Mouse (Mus musculus) neural tube, embryonic 14.5 days (tissue): ENCODE measurements at regions not wholly inside any gene's neighbourhood (a gene's known extent, or its start where the extent isn't known, plus 50 kb on each side); places are given as distances from the start of the nearest gene placed in this dataset.

Experiments
- ATAC-seq: fragments of 200-750 bp; cut with Nextera tagmentation; 2 replicates; pipeline ENCODE4 v1.8.0; 2017; ENCODE audit warnings: low read depth, mild to moderate bottlenecking, moderate TSS enrichment, moderate library complexity
- H3K27ac ChIP-seq: fragments of 300-500 bp; sonication (generic); 2 replicates; pipeline ENCODE4 v1.5.1; 2014; ENCODE audit warnings: low read depth, mild to moderate bottlenecking, control low read depth, low read length, moderate library complexity, mixed read lengths
- H3K27me3 ChIP-seq: fragments of 300-500 bp; sonication (generic); 2 replicates; pipeline ENCODE4 v1.6.1; 2014; ENCODE audit warnings: low read length; ENCODE audit not compliant: control insufficient read depth, insufficient read depth
- H3K36me3 ChIP-seq: fragments of 300-500 bp; sonication (generic); 2 replicates; pipeline ENCODE4 v1.6.1; 2014; ENCODE audit warnings: low read length, mixed read lengths; ENCODE audit not compliant: control insufficient read depth, insufficient read depth
- H3K4me1 ChIP-seq: fragments of 300-500 bp; sonication (generic); 2 replicates; pipeline ENCODE4 v1.6.1; 2014; ENCODE audit warnings: low read length; ENCODE audit not compliant: control insufficient read depth, insufficient read depth
- H3K4me2 ChIP-seq: fragments of 300-500 bp; sonication (generic); 2 replicates; pipeline ENCODE4 v1.6.1; 2014; ENCODE audit warnings: mild to moderate bottlenecking, low read depth, low read length, control low read depth
- H3K4me3 ChIP-seq: fragments of 300-500 bp; sonication (generic); 2 replicates; pipeline ENCODE4 v1.5.1; 2014; ENCODE audit warnings: low read depth, low read length, control low read depth, mixed read lengths
- H3K9ac ChIP-seq: fragments of 300-500 bp; sonication (generic); replicated peaks from 2 replicates; pipeline ENCODE4 v1.6.1; 2014; ENCODE audit warnings: low read depth, mild to moderate bottlenecking, control low read depth, low read length, mixed read lengths
- H3K9me3 ChIP-seq: fragments of 300-500 bp; sonication (generic); 2 replicates; pipeline ENCODE4 v1.6.1; 2016; ENCODE audit warnings: low read length; ENCODE audit not compliant: control insufficient read depth
- WGBS: fragments of 180-500 bp; shearing (Covaris S2); extraction: QIAGEN DNeasy Blood & Tissue Kit; methylation state at CpG from one replicate; pipeline ENCODE4 v1.1.7; 2014; 5-methylcytosine and 5-hydroxymethylcytosine counted together

GRCm38 (mm10) chr10:66819517-66819916 lies 276.4 kb upstream of the Jmjd1c start:
- Histone ChIP-seq H3K27ac (no peak overlapping the region), H3K4me2 (no peak overlapping the region), H3K4me1 (no peaks in the 10 kb centered on the region), H3K36me3 (no peaks in the 10 kb centered on the region), H3K27me3 (no peaks in the 10 kb centered on the region), H3K9me3 (no peaks in the 10 kb centered on the region), H3K4me3 (no peak overlapping the region), H3K9ac (no peak overlapping the region)
- WGBS: 83% methylated on average over 8 of the region's 8 CpGs
- ATAC-seq: no peak

DNA sequence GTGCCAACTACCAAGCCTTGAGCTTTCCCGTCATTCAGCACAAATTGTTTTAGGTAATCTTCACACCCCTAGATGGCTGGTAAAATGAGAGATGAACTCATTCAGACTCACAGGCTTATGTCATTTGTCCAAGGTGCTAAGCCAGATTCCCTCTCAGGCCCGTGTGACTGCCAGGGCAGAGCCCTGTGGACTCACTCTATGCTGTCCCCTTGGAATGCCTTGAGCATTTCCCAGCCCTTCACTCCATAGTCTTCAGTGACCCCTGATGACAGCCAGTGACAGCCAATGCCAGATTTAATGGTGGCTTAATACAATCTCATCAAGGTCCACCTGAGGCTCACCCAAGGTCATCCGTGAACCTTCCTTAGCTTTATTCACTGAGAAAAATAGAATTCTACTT lies 270.2 kb upstream of the Jmjd1c start:
- WGBS: 81% methylated on average over 3 of the region's 3 CpGs
- H3K36me3 ChIP-seq: no peaks in the 10 kb centered on the region
- no peak overlapping the region for H3K4me2 ChIP-seq
- no peaks in the 10 kb centered on the region for H3K4me1 ChIP-seq
- H3K27ac ChIP-seq: no peak overlapping the region
- H3K27me3 ChIP-seq: no peaks in the 10 kb centered on the region
- H3K9ac ChIP-seq: no peak overlapping the region
- no peak overlapping the region for H3K4me3 ChIP-seq
- no peak for ATAC-seq
- no peaks in the 10 kb centered on the region for H3K9me3 ChIP-seq

GRCm38 (mm10) chr10:66826327-66826726 lies 269.6 kb upstream of the Jmjd1c start:
- H3K27ac ChIP-seq: no peak overlapping the region
- no peaks in the 10 kb centered on the region for H3K27me3 ChIP-seq
- H3K9me3 ChIP-seq: no peaks in the 10 kb centered on the region
- H3K36me3 ChIP-seq: no peaks in the 10 kb centered on the region
- 72% methylated on average over 3 of the region's 3 CpGs for WGBS
- no peak overlapping the region for H3K9ac ChIP-seq
- no peak overlapping the region for H3K4me2 ChIP-seq
- H3K4me1 ChIP-seq: no peaks in the 10 kb centered on the region
- no peak for ATAC-seq
- no peak overlapping the region for H3K4me3 ChIP-seq

DNA sequence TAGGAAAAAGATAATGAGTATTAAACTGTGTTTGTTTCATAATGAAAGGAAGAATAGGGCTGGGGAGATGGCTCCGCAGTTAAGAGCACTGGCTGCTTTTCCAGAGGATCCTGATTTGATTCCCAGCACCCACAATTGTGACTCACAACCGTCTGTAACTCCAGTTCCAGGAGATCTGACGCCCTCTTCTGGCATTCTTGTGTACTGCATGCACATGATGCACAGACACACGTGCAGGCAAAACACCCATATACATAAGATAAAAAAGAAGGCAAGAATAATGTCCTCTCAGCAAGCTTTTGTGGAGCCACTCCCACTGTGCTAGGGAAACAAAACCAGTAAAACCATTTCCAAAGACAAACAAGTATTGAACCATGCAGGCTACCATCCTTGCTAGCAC lies 261.0 kb upstream of the Jmjd1c start:
- H3K27ac ChIP-seq: no peak overlapping the region
- no peaks in the 10 kb centered on the region for H3K4me1 ChIP-seq
- no peaks in the 10 kb centered on the region for H3K36me3 ChIP-seq
- no peaks in the 10 kb centered on the region for H3K9me3 ChIP-seq
- H3K4me3 ChIP-seq: no peak overlapping the region
- WGBS: 71% methylated on average over 4 of the region's 4 CpGs
- no peak for ATAC-seq
- H3K27me3 ChIP-seq: no peaks in the 10 kb centered on the region
- H3K9ac ChIP-seq: no peak overlapping the region
- no peak overlapping the region for H3K4me2 ChIP-seq

- Histone ChIP-seq H3K4me3 (no peak overlapping the region), H3K9me3 (no peaks in the 10 kb centered on the region), H3K9ac (no peak overlapping the region), H3K4me2 (no peak overlapping the region), H3K4me1 (no peaks in the 10 kb centered on the region), H3K27me3 (no peaks in the 10 kb centered on the region), H3K27ac (no peak overlapping the region), H3K36me3 (no peaks in the 10 kb centered on the region)
- 52% methylated on average over 9 of the region's 9 CpGs for WGBS
- no peak for ATAC-seq
Observed at GRCm38 (mm10) chr10:66839058-66839457, 256.9 kb upstream of the Jmjd1c start.

DNA sequence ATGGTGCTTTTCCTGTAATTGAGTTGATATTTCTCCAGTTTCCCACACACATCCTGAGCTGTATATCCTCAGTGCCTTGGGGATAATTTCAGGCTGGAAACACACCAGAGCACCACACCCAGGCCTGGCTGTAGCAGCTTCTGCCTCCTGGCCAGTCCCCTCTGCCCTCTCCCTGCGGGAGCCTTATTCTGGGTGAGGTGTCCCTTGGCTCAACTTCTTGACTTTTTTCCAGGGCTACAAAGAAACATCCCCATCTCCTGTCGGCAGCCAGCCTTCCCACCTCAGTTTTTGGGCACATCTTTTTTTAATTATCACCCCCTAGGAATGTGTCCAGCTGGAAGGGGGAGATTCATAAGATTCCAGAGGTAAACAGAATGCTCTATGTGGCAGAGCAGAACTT lies 252.7 kb upstream of the Jmjd1c start:
- WGBS: 80% methylated on average over 2 of the region's 2 CpGs
- H3K36me3 ChIP-seq: no peaks in the 10 kb centered on the region
- H3K4me3 ChIP-seq: no peak overlapping the region
- H3K9ac ChIP-seq: no peak overlapping the region
- no peak for ATAC-seq
- no peaks in the 10 kb centered on the region for H3K4me1 ChIP-seq
- H3K9me3 ChIP-seq: no peaks in the 10 kb centered on the region
- H3K27me3 ChIP-seq: no peaks in the 10 kb centered on the region
- no peak overlapping the region for H3K4me2 ChIP-seq
- no peak overlapping the region for H3K27ac ChIP-seq

- no peak overlapping the region for H3K4me3 ChIP-seq
- H3K27ac ChIP-seq: no peak overlapping the region
- no peaks in the 10 kb centered on the region for H3K36me3 ChIP-seq
- no peak overlapping the region for H3K9ac ChIP-seq
- ATAC-seq: no peak
- WGBS: 90% methylated on average over 5 of the region's 5 CpGs
- no peak overlapping the region for H3K4me2 ChIP-seq
- no peaks in the 10 kb centered on the region for H3K27me3 ChIP-seq
- no peaks in the 10 kb centered on the region for H3K4me1 ChIP-seq
- H3K9me3 ChIP-seq: no peaks in the 10 kb centered on the region
Observed at GRCm38 (mm10) chr10:66848778-66849177, 247.1 kb upstream of the Jmjd1c start.

DNA sequence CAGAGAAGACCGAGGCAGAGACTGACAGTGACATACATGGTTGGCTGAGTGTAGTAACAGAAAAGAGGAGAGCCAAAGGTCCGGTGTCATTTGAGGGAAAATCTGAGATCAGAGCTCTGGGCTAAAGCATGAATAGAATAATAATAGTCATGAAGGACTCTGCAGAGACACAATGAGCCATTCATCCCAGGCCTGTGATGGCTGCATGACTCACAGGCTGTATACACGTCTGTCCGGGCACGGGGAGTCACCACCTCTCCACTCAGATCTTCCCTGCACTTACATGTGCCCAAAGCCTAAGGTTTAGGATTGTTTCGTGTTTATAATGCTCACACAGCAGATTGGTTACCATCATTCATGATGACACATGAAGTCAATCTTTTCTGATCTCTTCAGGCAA lies 246.2 kb upstream of the Jmjd1c start:
- WGBS: 66% methylated on average over 6 of the region's 6 CpGs
- H3K9ac ChIP-seq: no peak overlapping the region
- no peaks in the 10 kb centered on the region for H3K36me3 ChIP-seq
- no peak overlapping the region for H3K27ac ChIP-seq
- H3K4me2 ChIP-seq: no peak overlapping the region
- ATAC-seq: no peak
- H3K9me3 ChIP-seq: no peaks in the 10 kb centered on the region
- no peaks in the 10 kb centered on the region for H3K4me1 ChIP-seq
- H3K27me3 ChIP-seq: no peaks in the 10 kb centered on the region
- no peak overlapping the region for H3K4me3 ChIP-seq

DNA sequence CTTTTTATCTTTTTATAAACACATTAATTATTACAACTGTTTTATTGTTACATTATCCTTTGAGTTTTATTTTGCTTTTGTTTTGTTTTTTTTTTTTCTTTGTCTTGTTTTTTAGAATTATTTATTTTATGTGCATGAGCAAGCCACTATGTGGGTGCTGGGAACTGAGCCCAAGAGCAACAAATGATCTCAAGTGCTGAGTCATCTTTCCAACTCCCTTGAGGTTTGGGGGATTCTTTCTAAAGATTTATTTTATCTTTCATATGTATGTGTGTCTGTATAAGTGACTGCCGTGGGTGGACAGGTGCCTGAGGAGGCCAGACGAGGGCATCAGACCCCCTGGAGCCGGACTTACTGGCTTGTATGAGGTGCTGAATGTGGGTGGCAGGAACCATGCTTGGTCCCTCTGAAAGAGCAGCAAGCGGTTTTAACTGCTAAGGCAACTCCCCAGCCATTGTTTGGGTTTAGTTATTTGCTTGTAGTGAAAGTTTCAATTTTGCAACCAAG lies 244.9 kb upstream of the Jmjd1c start:
- WGBS: 63% methylated on average over 4 of the region's 4 CpGs
- Histone ChIP-seq H3K27ac (no peak overlapping the region), H3K36me3 (no peaks in the 10 kb centered on the region), H3K9me3 (no peaks in the 10 kb centered on the region), H3K4me2 (no peak overlapping the region), H3K4me3 (no peak overlapping the region), H3K9ac (no peak overlapping the region), H3K27me3 (no peaks in the 10 kb centered on the region), H3K4me1 (no peaks in the 10 kb centered on the region)
- ATAC-seq: no peak

DNA sequence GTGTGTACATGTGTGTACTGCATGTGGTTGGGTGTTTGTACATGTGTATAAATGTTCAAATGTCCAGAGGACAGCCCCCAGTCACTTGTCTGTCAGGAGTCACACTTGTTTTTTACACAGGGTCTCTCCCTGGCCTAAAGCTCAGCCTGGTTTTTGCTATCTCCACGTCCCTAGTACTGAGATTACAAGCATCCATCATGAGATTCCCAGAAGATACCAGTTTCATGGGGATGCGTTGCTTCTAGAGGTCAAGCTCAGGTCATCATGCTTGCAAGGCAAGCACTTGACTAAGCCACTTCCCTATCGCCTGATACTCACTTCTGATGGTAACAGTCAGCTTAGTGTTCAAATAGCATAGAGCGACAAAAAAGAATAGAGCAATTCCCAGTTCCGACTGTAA lies 244.1 kb upstream of the Jmjd1c start:
- Histone ChIP-seq H3K4me1 (no peaks in the 10 kb centered on the region), H3K27ac (no peak overlapping the region), H3K9ac (no peak overlapping the region), H3K36me3 (no peaks in the 10 kb centered on the region), H3K4me3 (no peak overlapping the region), H3K4me2 (no peak overlapping the region), H3K27me3 (no peaks in the 10 kb centered on the region), H3K9me3 (no peaks in the 10 kb centered on the region)
- no peak for ATAC-seq
- 79% methylated on average over 5 of the region's 5 CpGs for WGBS
